Mouse (Mus musculus) liver, adult 2 months (tissue): ENCODE data around the gene Mnt.

Experiments
- CTCF ChIP-seq: fragments of 200-500 bp; IDR thresholded peaks from 2 replicates; pipeline ENCODE4 v1.5.1; 2011; ENCODE audit warnings: low read depth, low read length, control low read depth
- POLR2A ChIP-seq: fragments of 200-500 bp; IDR thresholded peaks from 2 replicates; pipeline ENCODE4 v1.6.1; 2011; ENCODE audit warnings: low read length, control low read depth; ENCODE audit not compliant: insufficient read depth; ENCODE audit errors: extremely low read depth

DNA sequence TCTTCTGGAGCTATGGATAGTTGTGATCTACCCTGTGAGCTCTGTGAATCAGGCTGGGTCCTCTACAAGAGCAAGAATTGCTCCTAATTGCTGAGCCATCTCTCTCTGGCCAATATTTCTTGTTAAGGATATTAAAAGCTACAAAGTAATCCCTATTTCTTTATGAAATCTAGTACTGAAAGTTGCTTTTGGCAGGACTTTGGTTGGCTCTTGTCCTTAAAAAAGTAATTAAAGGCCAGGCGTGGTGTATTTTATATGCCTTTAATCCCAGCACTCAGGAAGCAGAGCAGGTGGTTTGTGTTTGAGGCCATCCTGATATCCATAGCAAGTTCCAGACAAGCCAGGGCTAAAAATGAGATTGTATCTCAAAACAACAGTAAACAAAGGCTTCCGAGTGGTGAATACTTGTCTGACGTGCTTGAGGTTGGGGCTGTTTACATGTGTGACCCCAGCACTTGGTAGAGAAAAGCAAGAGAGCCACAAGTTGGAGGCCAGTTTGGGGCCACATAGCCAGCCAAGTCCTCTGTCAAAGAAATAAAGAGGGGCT, 26.6 kb upstream of the Mnt start:
- TF ChIP-seq CTCF (no peak), POLR2A (no peak)
